Mouse (Mus musculus): ENCODE results near the gene Irf2bp2. TPM values are rescaled to one million over a fixed set of nuclear protein-coding genes. Genes with fewer than 3 reads are reported as not detected.

The Irf2bp2 gene
- 143 TPM for total RNA-seq (2023)

GRCm38 (mm10) chr8:126593889-126594480 is at the start of gene Irf2bp2:
Irf2bp2 (minus strand) TSS chr8:126593986.

Other genes starting within 250 kb of the Irf2bp2 start
- 9.3 TPM for gene Coa6, start 171.5 kb downstream of the Irf2bp2 start, total RNA-seq (2023)
- gene Tarbp1, start 118.9 kb downstream of the Irf2bp2 start, total RNA-seq (2023), result 9.3 TPM

Data from CD4-positive naive resting alpha-beta T cell, adult 76 days (primary cell).